In genomic region chr5:53590875-53591682, GRCm38 (mm10) we compare ENCODE assay signal across 8 mouse cellular contexts.
DNase-seq lines count a peak whose midpoint lies in the region; ATAC-seq and TF ChIP-seq lines count a peak whose summit lies in the region.

No protein-coding gene starts in this region.

- H3K27ac ChIP-seq in heart, embryonic 11.5 days (ENCODE audit: low read depth, low read length): peak overlapping the region; percentile 98; the same call in 1 of the 2 replicates
- H3K27ac ChIP-seq in kidney, embryonic 15.5 days: peak overlapping the region; percentile 99
- peak overlapping the region; percentile 99 for H3K27ac ChIP-seq in lung, postnatal 0 days (ENCODE audit: low read length)

- H3K36me3 ChIP-seq in G1E (replicated peaks): no peaks in the 10 kb centered on the region
- H3K36me3 ChIP-seq in heart, embryonic 11.5 days (ENCODE audit: control insufficient read depth, insufficient read depth, low read length): no peaks in the 10 kb centered on the region
- H3K36me3 ChIP-seq in kidney, embryonic 15.5 days: no peaks in the 10 kb centered on the region
- H3K36me3 ChIP-seq in lung, postnatal 0 days (ENCODE audit: insufficient read depth, low read length): no peaks in the 10 kb centered on the region

- WGBS in heart, embryonic 11.5 days (ENCODE audit: insufficient replicate concordance): under 1% methylated on average over 65 of the region's 67 CpGs
- whole genome bisulfite sequencing in kidney, embryonic 15.5 days: 1% methylated on average over 58 of the region's 67 CpGs
- 1% methylated on average over 20 of the region's 67 CpGs for WGBS in lung, postnatal 0 days

- H3K4me3 ChIP-seq in G1E (ENCODE audit: low read depth, low read length): peak overlapping the region; percentile 88
- peak overlapping the region; percentile 91 for H3K4me3 ChIP-seq in heart, embryonic 11.5 days (ENCODE audit: low read depth, low read length)
- peak overlapping the region; percentile 84 for H3K4me3 ChIP-seq in kidney, embryonic 15.5 days (replicated peaks)
- H3K4me3 ChIP-seq in lung, postnatal 0 days (ENCODE audit: low read depth, low read length): peak overlapping the region; percentile 83

- DNase-seq in 3T3-L1 (ENCODE audit: low read depth, low spot score): peak; percentile 72
- peak; percentile 23 for DNase-seq in G1E (ENCODE audit: low spot score)
- DNase-seq in cerebellum, adult 9-11 months: peak; percentile 75
- peak; percentile 42 for DNase-seq in lung, postnatal 0 days (ENCODE audit: low spot score)
- DNase-seq in retina, embryonic 14.5 days (ENCODE audit: low spot score): peak; percentile 73

- no peak for TF ChIP-seq CTCF in G1E (IDR thresholded peaks at IDR 0.05; ENCODE audit: low read depth, low read length)
- TF ChIP-seq CTCF in lung, postnatal 0 days (IDR thresholded peaks at IDR 0.05): peak; percentile 6; the same call in 1 of the 2 replicates

- peaks cover 36% of the 10 kb centered on the region for H3K4me1 ChIP-seq in G1E (ENCODE audit: insufficient read depth, low read depth, low read length)
- peaks cover 8% of the 10 kb centered on the region for H3K4me1 ChIP-seq in heart, embryonic 11.5 days (ENCODE audit: control insufficient read depth, insufficient read depth, low read length)
- peaks cover 31% of the 10 kb centered on the region for H3K4me1 ChIP-seq in kidney, embryonic 15.5 days
- peaks cover 3% of the 10 kb centered on the region; the same call in 1 of the 2 replicates for H3K4me1 ChIP-seq in lung, postnatal 0 days (ENCODE audit: insufficient read depth, low read depth, low read length)

- peak overlapping the region; percentile 95 for H3K9ac ChIP-seq in heart, embryonic 11.5 days (ENCODE audit: low read depth, low read length)
- peak overlapping the region; percentile 92 for H3K9ac ChIP-seq in kidney, embryonic 15.5 days
- H3K9ac ChIP-seq in lung, postnatal 0 days (replicated peaks; ENCODE audit: low read depth): peak overlapping the region; percentile 88

- no peaks in the 10 kb centered on the region for H3K9me3 ChIP-seq in G1E (replicated peaks)
- H3K9me3 ChIP-seq in heart, embryonic 11.5 days (replicated peaks; ENCODE audit: control insufficient read depth, low read length): no peaks in the 10 kb centered on the region
- no peaks in the 10 kb centered on the region for H3K9me3 ChIP-seq in kidney, embryonic 15.5 days (replicated peaks)
- H3K9me3 ChIP-seq in lung, postnatal 0 days (ENCODE audit: low read length): no peaks in the 10 kb centered on the region

- no peak for TF ChIP-seq EP300 in lung, postnatal 0 days (IDR thresholded peaks at IDR 0.05)

- H3K4me2 ChIP-seq in heart, embryonic 11.5 days: peak overlapping the region; percentile 98
- peak overlapping the region; percentile 99 for H3K4me2 ChIP-seq in kidney, embryonic 15.5 days
- H3K4me2 ChIP-seq in lung, postnatal 0 days (replicated peaks; ENCODE audit: low read depth, low read length): peak overlapping the region; percentile 97

- no peaks in the 10 kb centered on the region for H3K27me3 ChIP-seq in G1E (ENCODE audit: insufficient read depth, low read length)
- no peaks in the 10 kb centered on the region for H3K27me3 ChIP-seq in heart, embryonic 11.5 days (ENCODE audit: control insufficient read depth, insufficient read depth, low read length)
- no peaks in the 10 kb centered on the region for H3K27me3 ChIP-seq in kidney, embryonic 15.5 days
- no peaks in the 10 kb centered on the region for H3K27me3 ChIP-seq in lung, postnatal 0 days (replicated peaks; ENCODE audit: insufficient read depth, low read length)

- ATAC-seq in G1E (ENCODE audit: extremely low read depth, insufficient number of reproducible peaks, low FRiP score, poor library complexity, severe bottlenecking): no peak
- ATAC-seq in heart, embryonic 11.5 days (replicated peaks; ENCODE audit: insufficient number of reproducible peaks, low FRiP score, low TSS enrichment): 0 out of 2 replicates have a peak, but pooled peaks have one; percentile 3
- peak; percentile 4 for ATAC-seq in kidney, embryonic 15.5 days (replicated peaks; ENCODE audit: low FRiP score)
- peak; percentile 1; the same call in 1 of the 2 replicates for ATAC-seq in lung, postnatal 0 days
- ATAC-seq in erythroid progenitor cell, adult 5-6 weeks (replicated peaks; ENCODE audit: low FRiP score, poor library complexity, severe bottlenecking): no peak

Comparison
In these comparisons a context has a peak if more than half of its experiments do, and no peak if none do; other contexts are left out.
1. DNase-seq: peak in every context shown above with its lines; median percentile 75 in cerebellum, adult 9-11 months; 73 in retina, embryonic 14.5 days; 72 in 3T3-L1; 42 in lung, postnatal 0 days; 23 in G1E.
2. ATAC-seq: peak in heart, embryonic 11.5 days (single experiment), kidney, embryonic 15.5 days (single experiment) and lung, postnatal 0 days (single experiment); none in G1E (single experiment) and erythroid progenitor cell, adult 5-6 weeks (single experiment).
3. Peak in every context shown above with its lines, with median percentiles within 50 percentile points of each other: H3K4me3 ChIP-seq, H3K27ac ChIP-seq, H3K4me2 ChIP-seq and H3K9ac ChIP-seq.